Mouse (Mus musculus) G1E (cell line): ENCODE measurements around the gene Rgs9.

ENCODE experiments used
- CTCF ChIP-seq: IDR thresholded peaks from 2 replicates; pipeline ENCODE4 v1.5.1; 2012; ENCODE audit warnings: low read depth, low read length, inconsistent platforms, mixed read lengths
- GATA1 ChIP-seq: IDR thresholded peaks from 2 replicates; pipeline ENCODE4 v1.6.1; 2012; ENCODE audit warnings: borderline replicate concordance, low read length, inconsistent platforms, mixed read lengths
- GATA2 ChIP-seq: IDR thresholded peaks from 2 replicates; pipeline ENCODE4 v1.6.1; 2012; ENCODE audit warnings: low read depth, low read length, inconsistent platforms, borderline replicate concordance

GRCm38 (mm10) chr11:109188235-109188634 is 109.7 kb downstream of the Rgs9 start:
- TF ChIP-seq CTCF = no peak
- TF ChIP-seq GATA1 = no peak
- no peak for TF ChIP-seq GATA2
